In genomic region chr4:111720662-111721003, GRCm38 (mm10) we compare ENCODE assay signal across 8 mouse cellular contexts. TPM values are rescaled to one million over a fixed set of nuclear protein-coding genes. Genes with fewer than 3 reads are reported as not detected.
A peak's percentile ranks its signal among the peaks of the same experiment; 100 is the strongest.
DNase-seq lines count a peak whose midpoint lies in the region; ATAC-seq and TF ChIP-seq lines count a peak whose summit lies in the region.

No protein-coding gene starts in this region.

- H3K4me1 ChIP-seq in embryonic fibroblast, embryonic 13.5 days (ENCODE audit: control insufficient read depth, insufficient read depth, low read length): no peaks in the 10 kb centered on the region
- peaks cover 8% of the 10 kb centered on the region for H3K4me1 ChIP-seq in limb, embryonic 12.5 days (replicated peaks)
- no peaks in the 10 kb centered on the region; the same call in 1 of the 2 replicates for H3K4me1 ChIP-seq in small intestine, adult 2 months (ENCODE audit: control insufficient read depth, insufficient read depth, insufficient read length, low read length)

- H3K4me2 ChIP-seq in limb, embryonic 12.5 days: peak overlapping the region; percentile 74

- no peaks in the 10 kb centered on the region for H3K27me3 ChIP-seq in limb, embryonic 12.5 days
- H3K27me3 ChIP-seq in small intestine, adult 2 months (ENCODE audit: control insufficient read depth, insufficient read depth, low read length): no peaks in the 10 kb centered on the region

- TF ChIP-seq CTCF in left cerebral cortex, adult 2 months (IDR thresholded peaks at IDR 0.05): no peak
- TF ChIP-seq CTCF in embryonic fibroblast, embryonic 13.5 days (IDR thresholded peaks at IDR 0.05; ENCODE audit: borderline replicate concordance, insufficient read depth, low read length): no peak
- TF ChIP-seq CTCF in small intestine, adult 2 months (IDR thresholded peaks at IDR 0.05; ENCODE audit: extremely low read depth, insufficient read length, insufficient replicate concordance, low read depth, low read length): no peak

- DNase-seq in left cerebral cortex, adult 2 months (ENCODE audit: extremely low spot score in 1 of 2, low spot score in 2 of 2): no peak
- no peak for DNase-seq in left cerebral cortex, postnatal 4 days
- DNase-seq in urinary bladder, postnatal 10 days (ENCODE audit: low spot score): no peak
- no peak for DNase-seq in layer of hippocampus, adult 18-20 months (ENCODE audit: low spot score in 2 of 2)
- no peak for DNase-seq in ovary, adult 18-20 months (ENCODE audit: low spot score)

- H3K9me3 ChIP-seq in limb, embryonic 12.5 days: no peaks in the 10 kb centered on the region

- H3K4me3 ChIP-seq in left cerebral cortex, adult 2 months: peak overlapping the region; percentile 65
- H3K4me3 ChIP-seq in embryonic fibroblast, embryonic 13.5 days (ENCODE audit: insufficient read depth, low read length): peak overlapping the region; percentile 64
- peak overlapping the region; percentile 86 for H3K4me3 ChIP-seq in limb, embryonic 12.5 days (replicated peaks)
- H3K4me3 ChIP-seq in small intestine, adult 2 months (ENCODE audit: low read depth, low read length): peak overlapping the region; percentile 81; the same call in 1 of the 2 replicates

- no peak for ATAC-seq in limb, embryonic 12.5 days (ENCODE audit: insufficient number of reproducible peaks, insufficient read depth, low FRiP score, low TSS enrichment, low read depth)

- peaks cover 4% of the 10 kb centered on the region; the same call in 1 of the 2 replicates for H3K36me3 ChIP-seq in limb, embryonic 12.5 days
- H3K36me3 ChIP-seq in small intestine, adult 2 months (ENCODE audit: control insufficient read depth, insufficient read depth, low read length): no peaks in the 10 kb centered on the region

- WGBS in limb, embryonic 12.5 days: 22% methylated on average over 2 of the region's 2 CpGs
- 30% methylated on average over 2 of the region's 2 CpGs for WGBS in small intestine, adult 2 months

- H3K9ac ChIP-seq in limb, embryonic 12.5 days (replicated peaks): peak overlapping the region; percentile 81; the same call in 1 of the 2 replicates

- no peak overlapping the region for H3K27ac ChIP-seq in left cerebral cortex, adult 2 months
- peak overlapping the region; percentile 74 for H3K27ac ChIP-seq in embryonic fibroblast, embryonic 13.5 days (ENCODE audit: insufficient read depth, low read length)
- peak overlapping the region; percentile 84 for H3K27ac ChIP-seq in limb, embryonic 12.5 days
- H3K27ac ChIP-seq in small intestine, adult 2 months (ENCODE audit: insufficient read depth, low read depth, low read length): peak overlapping the region; percentile 55

- intact Hi-C loops in left cerebral cortex, adult 2 months (cut with DNase I): no loop called here
- intact Hi-C loops in left cerebral cortex, postnatal 4 days (cut with DNase I): no loop called here

- no peak for TF ChIP-seq POLR2A in embryonic fibroblast, embryonic 13.5 days (IDR thresholded peaks at IDR 0.05; ENCODE audit: low read depth, low read length)
- TF ChIP-seq POLR2A in small intestine, adult 2 months (IDR thresholded peaks at IDR 0.05; ENCODE audit: low read depth, low read length): no peak

RNA-seq across cellular contexts. Expression of gene Spata6, which starts 0.8 kb away (rescaled TPM):
- total RNA-seq in left cerebral cortex, adult 2 months (2021): 1 to 10 TPM; 4.5 to 5.1 TPM
- 10 to 100 TPM in 1 of 2 experiments, 1 to 10 TPM in 1; 8.4 to 10.1 TPM for total RNA-seq in left cerebral cortex, postnatal 4 days (2021)
- 57.7 and 59.3 TPM in 2 replicates for polyA plus RNA-seq in embryonic fibroblast, embryonic 13.5 days (2011; ENCODE audit: insufficient read length, low read depth, missing spikeins)
- polyA plus RNA-seq in limb, embryonic 12.5 days (2016; fragmentation: Nextera tagmentation; extraction: Ambion mirVana): 27.9 and 32.9 TPM in 2 replicates
- polyA plus RNA-seq in small intestine, adult 2 months (2012; rRNA removed): 5.8 and 6.1 TPM in 2 replicates
- total RNA-seq in layer of hippocampus, adult 18-20 months (2021): 1 to 10 TPM; 4.3 to 4.9 TPM
